Mouse (Mus musculus) yolk sac, embryonic 10.5 days (tissue): ENCODE measurements around the gene Ppm1g.

Source experiments
- DNase-seq: peaks from one replicate; pipeline ENCODE4 v3.0.0-alpha.2; 2017; ENCODE audit warnings: low spot score

Ppm1g gene

GRCm38 (mm10) chr5:31192045-31192938 lies 28.2 kb downstream of the Ppm1g start:
- DNase-seq: no peak

- no peak for DNase-seq
Observed at GRCm38 (mm10) chr5:31190201-31190600, 30.3 kb downstream of the Ppm1g start.

DNA sequence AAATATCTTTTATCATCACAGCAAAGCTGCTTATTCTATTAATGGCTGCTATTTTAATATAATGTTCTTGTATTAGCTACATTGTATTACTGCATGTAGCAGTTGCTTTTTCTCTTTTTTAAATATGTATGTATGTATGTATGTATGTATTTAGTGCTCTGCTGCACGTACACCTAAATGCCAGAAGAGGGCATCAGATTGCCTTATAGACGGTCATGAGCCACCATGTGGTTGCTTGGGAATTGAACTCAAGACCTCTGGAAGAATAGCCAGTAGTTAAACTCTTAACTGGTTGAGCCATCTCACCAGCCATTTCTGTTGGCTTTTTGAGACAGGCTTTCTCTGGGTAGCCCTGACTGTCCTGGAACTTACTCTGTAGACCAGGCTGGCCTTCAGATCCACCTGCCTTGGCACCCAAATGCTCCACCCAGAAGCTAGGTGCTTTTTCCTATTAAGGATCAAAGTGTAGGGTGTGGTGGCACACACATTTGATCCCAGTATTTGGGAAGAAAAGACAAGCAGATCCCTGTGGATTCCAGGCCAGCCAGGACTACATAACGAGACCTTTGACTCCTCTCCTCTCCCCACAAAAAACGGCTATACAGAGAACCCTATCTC lies 32.2 kb downstream of the Ppm1g start:
- DNase-seq: no peak

DNA sequence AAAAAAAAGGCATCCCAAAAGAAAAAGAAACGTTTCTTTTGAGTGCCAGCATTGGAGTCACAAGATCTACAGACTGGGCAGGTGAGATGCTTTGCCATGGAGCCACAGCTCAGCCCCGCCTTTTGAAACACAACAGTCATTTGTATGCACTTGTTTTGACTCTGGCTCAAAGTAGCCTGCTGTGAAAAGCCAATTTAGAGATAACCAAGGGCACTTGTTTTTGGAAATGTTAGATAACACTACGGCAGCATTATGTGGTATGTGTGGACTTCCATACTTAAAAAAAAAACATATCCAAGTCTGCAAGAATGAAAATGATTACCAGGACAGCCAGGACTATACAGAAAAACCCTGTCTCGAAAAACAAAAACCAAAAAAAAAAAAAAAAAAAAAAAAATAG lies 36.8 kb downstream of the Ppm1g start:
- no peak for DNase-seq

- no peak for DNase-seq
Observed at GRCm38 (mm10) chr5:31181183-31181770, 39.2 kb downstream of the Ppm1g start.

GRCm38 (mm10) chr5:31179766-31180630 lies 40.5 kb downstream of the Ppm1g start, which contains the start of the genes Gm29609 and Gtf3c2:
Gm29609 (minus strand) TSS chr5:31179911.
Gtf3c2 (minus strand) TSS chr5:31180144.
- peak; percentile 93 for DNase-seq

- no peak for DNase-seq
Observed at GRCm38 (mm10) chr5:31179301-31179765, 41.2 kb downstream of the Ppm1g start.

- DNase-seq: no peak
Observed at GRCm38 (mm10) chr5:31168630-31169029, 51.9 kb downstream of the Ppm1g start.

DNA sequence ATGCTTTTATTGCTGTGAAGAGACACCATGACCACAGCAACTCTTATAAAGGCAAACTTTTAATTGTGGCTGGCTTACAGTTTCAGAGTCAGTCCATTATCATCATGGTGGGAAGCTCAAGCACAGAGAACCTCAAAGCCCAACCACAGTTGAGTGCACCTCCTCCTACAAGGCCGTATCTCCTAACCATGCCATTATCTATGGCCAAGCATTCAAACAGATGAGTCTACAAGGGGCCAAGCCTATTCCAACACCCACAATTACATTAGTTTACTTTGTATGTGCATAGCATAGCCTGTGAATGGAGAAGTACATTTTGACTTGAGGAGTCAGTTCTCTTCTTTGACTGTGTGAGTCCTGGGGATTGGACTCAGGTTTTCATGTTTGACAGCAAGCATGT lies 55.6 kb downstream of the Ppm1g start:
- no peak for DNase-seq

- DNase-seq: no peak
Observed at GRCm38 (mm10) chr5:31162462-31162861, 58.0 kb downstream of the Ppm1g start.

- DNase-seq: peak; percentile 88
Observed at GRCm38 (mm10) chr5:31154152-31154553, 66.3 kb downstream of the Ppm1g start, which contains the start of gene Mpv17. Mpv17 (minus strand) TSS chr5:31154251.

- DNase-seq: no peak
Observed at GRCm38 (mm10) chr5:31153516-31154151, 66.9 kb downstream of the Ppm1g start.
